Mouse (Mus musculus) induced T-regulatory cell, adult 2 months (primary cell): Measurements from ENCODE around the gene Thap2.

Experiments used
- DNase-seq: peaks from one replicate; pipeline ENCODE4 v3.0.0-alpha.2; 2012; ENCODE audit warnings: low read depth

Gene Thap2

GRCm38 (mm10) chr10:115354553-115354952 lies 29.7 kb downstream of the Thap2 start:
- no peak for DNase-seq

DNA sequence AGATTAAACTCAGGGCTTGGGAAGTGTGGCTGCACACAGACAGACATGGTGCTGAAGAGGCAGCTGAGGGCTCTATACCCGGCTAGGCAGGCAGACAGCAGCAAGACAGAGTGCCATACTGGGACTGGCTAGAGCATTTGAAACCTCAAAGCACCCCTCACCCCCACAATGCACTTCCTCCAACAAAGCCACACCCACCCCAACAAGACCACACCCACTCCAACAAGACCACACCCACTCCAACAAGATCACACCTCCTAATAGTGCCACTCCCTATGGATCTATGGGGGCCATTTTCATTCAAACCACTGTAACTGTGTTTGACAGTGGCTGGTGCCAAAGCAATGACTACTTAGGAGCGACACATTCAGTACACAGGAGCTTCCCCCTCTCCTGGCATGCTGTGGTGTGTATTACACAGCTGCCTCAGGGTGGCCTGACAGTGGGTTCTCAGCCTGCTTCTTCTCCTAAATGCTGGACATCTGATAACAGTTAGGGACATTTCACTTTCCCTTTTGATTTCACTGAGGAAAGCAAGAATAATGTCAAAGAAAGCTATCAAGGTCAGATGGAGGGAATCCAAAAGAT lies 33.3 kb downstream of the Thap2 start:
- DNase-seq = peak; percentile 9

GRCm38 (mm10) chr10:115349509-115349908 lies 34.7 kb downstream of the Thap2 start:
- no peak for DNase-seq

- DNase-seq = no peak
Observed at GRCm38 (mm10) chr10:115349029-115349428, 35.2 kb downstream of the Thap2 start.

GRCm38 (mm10) chr10:115348131-115348530 lies 36.1 kb downstream of the Thap2 start:
- DNase-seq = no peak

DNA sequence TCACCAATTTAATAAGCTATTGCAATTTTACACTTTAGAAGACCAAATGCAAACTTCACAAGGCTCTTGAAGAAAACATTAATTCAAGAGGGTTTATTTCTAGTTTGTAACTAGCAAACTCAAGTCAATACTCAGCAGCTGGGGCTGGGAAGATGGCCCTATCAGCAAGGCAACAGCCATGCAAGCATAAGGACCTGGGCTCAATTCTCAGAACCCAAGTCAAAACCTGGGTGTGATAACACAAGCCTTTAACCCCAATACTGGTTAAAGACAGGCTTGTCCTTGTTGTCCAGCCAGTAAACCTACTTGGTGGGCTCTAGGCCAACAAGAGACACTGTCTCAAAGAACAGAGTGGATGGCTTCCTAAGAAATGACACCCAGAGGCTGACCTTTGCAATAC lies 37.8 kb downstream of the Thap2 start:
- DNase-seq = no peak

DNA sequence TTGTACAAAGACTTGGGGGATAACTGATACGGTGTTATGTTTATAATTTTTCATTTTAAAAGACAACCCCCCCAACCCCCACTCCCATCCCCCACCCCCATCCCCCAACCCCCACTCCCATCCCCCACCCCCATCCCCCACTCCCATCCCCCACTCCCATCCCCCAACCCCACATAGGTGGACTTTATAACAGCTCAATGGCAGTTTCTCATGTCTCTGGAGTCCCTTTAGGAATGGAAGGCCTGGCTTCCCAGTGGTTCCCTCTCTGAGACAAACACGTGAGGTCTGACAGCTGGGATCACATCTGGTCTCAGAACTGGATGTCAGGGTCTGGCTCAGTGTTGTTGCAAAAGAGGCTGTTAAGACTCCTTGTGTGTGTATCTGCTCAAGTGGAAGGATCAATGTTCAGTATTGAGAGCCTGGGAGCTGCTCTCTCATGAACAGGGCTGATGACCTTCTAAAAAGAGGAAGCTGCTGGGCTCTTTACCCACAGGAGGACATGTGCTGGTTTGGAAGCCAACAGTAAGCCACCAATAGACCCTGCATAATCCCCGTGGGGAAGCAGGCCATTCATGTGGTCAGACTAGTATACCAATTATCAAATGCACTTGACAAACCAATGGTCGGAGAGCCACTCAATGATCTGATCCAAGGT lies 41.3 kb downstream of the Thap2 start:
- no peak for DNase-seq

- no peak for DNase-seq
Observed at GRCm38 (mm10) chr10:115339820-115340328, 44.4 kb downstream of the Thap2 start.

- no peak for DNase-seq
Observed at GRCm38 (mm10) chr10:115336901-115337300, 47.3 kb downstream of the Thap2 start.

GRCm38 (mm10) chr10:115333528-115333927 lies 50.7 kb downstream of the Thap2 start:
- DNase-seq = no peak

DNA sequence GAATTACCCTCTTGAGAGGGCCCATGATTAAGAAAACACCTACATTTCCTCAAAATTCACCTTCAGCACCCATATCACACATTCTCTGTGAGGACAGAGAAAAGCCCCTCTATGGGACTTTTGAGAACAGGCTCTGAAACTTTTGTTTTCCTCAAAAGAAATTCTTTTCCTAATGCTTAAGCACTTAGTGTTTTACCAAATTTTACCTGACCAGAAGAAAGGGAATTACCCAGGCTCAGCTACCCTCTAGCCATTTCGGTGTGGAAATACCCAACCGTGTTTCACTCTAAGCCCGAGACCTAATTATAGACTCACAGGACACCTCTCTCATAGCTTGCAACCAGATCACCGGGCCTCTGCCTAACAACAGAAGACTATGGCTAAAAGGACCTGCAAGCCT lies 51.2 kb downstream of the Thap2 start:
- DNase-seq = peak; percentile 47

DNA sequence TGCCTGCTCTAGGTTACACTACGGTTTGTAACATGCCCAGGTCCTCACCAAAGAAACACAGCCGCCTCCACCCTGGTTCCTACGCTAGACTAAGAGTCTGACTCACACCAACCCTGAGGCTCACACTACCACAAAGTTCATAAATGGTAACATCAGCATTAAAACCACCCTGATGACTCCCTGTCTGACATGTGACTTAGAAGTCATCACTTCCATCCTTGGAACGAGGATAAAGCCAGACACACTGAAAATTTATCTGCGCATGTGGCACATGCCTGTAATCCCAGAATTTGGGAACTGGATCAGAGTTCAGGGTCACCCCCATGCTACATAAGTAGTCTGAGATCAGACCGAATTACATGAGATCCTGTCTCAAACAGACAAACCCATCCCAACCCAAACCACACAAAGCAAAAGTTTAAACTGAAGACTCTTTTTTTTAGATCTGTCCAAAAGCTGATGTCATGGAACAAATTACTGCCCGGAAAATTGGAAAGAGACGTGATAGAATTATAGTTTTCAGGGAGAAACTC lies 51.8 kb downstream of the Thap2 start:
- peak; percentile 52 for DNase-seq

GRCm38 (mm10) chr10:115329010-115329530 lies 55.2 kb downstream of the Thap2 start:
- DNase-seq = peak; percentile 52

- peak; percentile 44 for DNase-seq
Observed at GRCm38 (mm10) chr10:115328514-115328913, 55.7 kb downstream of the Thap2 start.

DNA sequence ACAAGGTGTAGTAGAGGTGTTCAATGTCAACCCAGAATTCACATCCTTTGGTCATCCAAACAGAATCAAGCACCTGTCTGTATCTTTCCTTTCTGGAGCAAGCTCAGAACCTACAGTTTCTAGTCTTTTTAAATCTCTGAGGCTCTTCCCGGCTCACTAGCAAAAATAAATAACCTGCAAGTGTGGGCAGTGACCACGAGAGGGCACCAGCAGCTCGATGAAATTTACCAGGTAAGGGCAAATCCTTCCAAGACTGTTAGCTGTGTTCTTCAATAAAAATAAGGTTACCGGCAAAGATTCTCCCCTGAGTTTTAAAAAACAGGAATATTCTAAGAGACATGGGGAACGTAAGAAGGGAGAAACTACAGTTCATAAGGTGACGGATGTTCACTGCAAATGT lies 60.9 kb downstream of the Thap2 start:
- DNase-seq = peak; percentile 89

DNA sequence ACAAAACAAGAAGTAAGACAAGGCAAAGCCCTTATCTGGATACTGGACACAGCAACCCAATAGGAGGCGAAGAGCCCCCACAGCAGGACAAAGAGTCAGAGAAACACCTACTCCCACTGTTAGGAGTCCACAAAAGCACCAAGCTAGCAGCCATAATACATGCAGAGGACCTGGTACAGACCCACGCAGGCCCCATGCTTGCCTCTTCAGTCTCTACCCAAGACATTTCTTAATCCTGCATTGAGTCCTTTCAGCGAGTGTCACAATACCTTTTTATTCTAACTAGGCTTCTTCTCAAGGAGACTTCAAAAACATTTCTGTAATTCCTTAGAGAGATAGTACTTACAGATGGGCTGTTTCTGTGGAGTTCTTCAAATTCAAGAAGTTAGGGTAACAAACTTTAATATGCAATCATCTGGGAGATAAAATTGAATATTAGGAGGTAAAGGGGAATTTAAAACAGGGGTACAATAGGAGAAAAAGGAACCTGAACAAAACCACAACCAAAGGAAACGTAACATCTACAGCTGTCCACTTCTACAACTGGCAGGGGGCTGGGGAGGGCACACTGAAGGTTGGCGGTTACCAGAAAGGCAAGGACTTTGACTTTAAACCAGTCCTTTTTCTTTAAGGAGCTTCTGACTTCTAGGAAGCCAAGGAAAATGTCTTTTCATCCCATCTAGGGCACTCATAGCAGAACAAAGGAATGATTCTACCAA lies 62.8 kb downstream of the Thap2 start:
- no peak for DNase-seq
